Mouse (Mus musculus) thymus, adult 2 months (tissue): Measurements from ENCODE around the gene Lpin2.

Experiments used
- CTCF ChIP-seq: fragments of 200-500 bp; IDR thresholded peaks from 2 replicates; pipeline ENCODE4 v1.5.1; 2012; ENCODE audit warnings: mild to moderate bottlenecking, control low read depth, low read length, moderate library complexity, borderline replicate concordance; ENCODE audit not compliant: control insufficient read depth, poor library complexity, insufficient read depth; ENCODE audit errors: extremely low read depth
- POLR2A ChIP-seq: fragments of 200-500 bp; IDR thresholded peaks from 2 replicates; pipeline ENCODE4 v1.6.1; 2012; ENCODE audit warnings: mild to moderate bottlenecking, low read length, control low read depth, moderate library complexity; ENCODE audit not compliant: control insufficient read depth, poor library complexity, insufficient read depth; ENCODE audit errors: extremely low read depth

GRCm38 (mm10) chr17:71160244-71160995 lies 21.9 kb upstream of the Lpin2 start:
- TF ChIP-seq CTCF (no peak), POLR2A (no peak)
